Mouse (Mus musculus) MEL (cell line): ENCODE measurements around the gene Il17rb.

ENCODE experiments used
- EP300 ChIP-seq, 2 experiments: IDR thresholded peaks; 2 replicates each; pipeline ENCODE4 v1.6.1; 2011; ENCODE audit warnings: improper control_type of control experiment in 2 of 2, low read length in 2 of 2, low read depth in 1 of 2, mild to moderate bottlenecking in 1 of 2
- GABPA ChIP-seq: IDR thresholded peaks from 2 replicates; pipeline ENCODE4 v1.6.1; 2012; ENCODE audit warnings: low read depth, mild to moderate bottlenecking, inconsistent platforms, low read length, improper control_type of control experiment, moderate library complexity
- TCF12 ChIP-seq: IDR thresholded peaks from 2 replicates; pipeline ENCODE4 v1.6.1; 2014; ENCODE audit warnings: low read depth, mild to moderate bottlenecking, inconsistent platforms, low read length, improper control_type of control experiment, moderate library complexity
- USF1 ChIP-seq: IDR thresholded peaks from 2 replicates; pipeline ENCODE4 v1.6.1; 2014; ENCODE audit warnings: low read depth, mild to moderate bottlenecking, inconsistent platforms, low read length, improper control_type of control experiment, moderate library complexity

GRCm38 (mm10) chr14:29997345-29997744 is 11.4 kb downstream of the Il17rb start:
- TF ChIP-seq EP300 (IDR thresholded peaks at IDR 0.05; ENCODE audit: low read depth in 1 of 2, low read length in 2 of 2) (no peak), USF1 (no peak), TCF12 (no peak), GABPA (no peak)
